Mouse (Mus musculus) embryonic facial prominence, embryonic 12.5 days (tissue): ENCODE results near the gene Epha8. TPM values are rescaled to one million over a fixed set of nuclear protein-coding genes. Genes with fewer than 3 reads are reported as not detected.

ENCODE experiments used
- ATAC-seq: fragments of 200-750 bp; cut with Nextera tagmentation; 2 replicates; pipeline ENCODE4 v1.8.0; 2017; ENCODE audit not compliant: insufficient number of reproducible peaks, insufficient read depth, low FRiP score, low TSS enrichment
- H3K27ac ChIP-seq: fragments of 300-500 bp; sonication (generic); 2 replicates; pipeline ENCODE4 v1.5.1; 2016; ENCODE audit warnings: mild to moderate bottlenecking
- H3K27me3 ChIP-seq: fragments of 300-500 bp; sonication (generic); 2 replicates; pipeline ENCODE4 v1.6.1; 2016; ENCODE audit warnings: mild to moderate bottlenecking, moderate library complexity
- H3K36me3 ChIP-seq: fragments of 300-500 bp; sonication (generic); 2 replicates; pipeline ENCODE4 v1.6.1; 2016; ENCODE audit warnings: mild to moderate bottlenecking
- H3K4me1 ChIP-seq: fragments of 300-500 bp; sonication (generic); 2 replicates; pipeline ENCODE4 v1.6.1; 2016
- H3K4me2 ChIP-seq: fragments of 300-500 bp; sonication (generic); replicated peaks from 2 replicates; pipeline ENCODE4 v1.6.1; 2016; ENCODE audit warnings: mild to moderate bottlenecking, moderate library complexity
- H3K4me3 ChIP-seq: fragments of 300-500 bp; sonication (generic); 2 replicates; pipeline ENCODE4 v1.5.1; 2016; ENCODE audit warnings: mild to moderate bottlenecking
- H3K9ac ChIP-seq: fragments of 300-500 bp; sonication (generic); 2 replicates; pipeline ENCODE4 v1.6.1; 2016; ENCODE audit warnings: mild to moderate bottlenecking, moderate library complexity
- H3K9me3 ChIP-seq: fragments of 300-500 bp; sonication (generic); 2 replicates; pipeline ENCODE4 v1.6.1; 2016; ENCODE audit warnings: mild to moderate bottlenecking, moderate library complexity
- WGBS: fragments of 180-500 bp; shearing (Covaris S2); methylation state at CpG from one replicate; pipeline ENCODE4 v1.1.7; 2016; 5-methylcytosine and 5-hydroxymethylcytosine counted together
- polyA plus RNA-seq: library from polyadenylated mRNA; unstranded; fragments of >200 nt; fragmentation: Nextera tagmentation; extraction: Ambion mirVana; gene quantifications from 2 replicates; pipeline ENCODE4 v1.2.1, GENCODE M21; 2016

Epha8 gene
- 1.4 and 1.6 TPM in 2 replicates for polyA plus RNA-seq

GRCm38 (mm10) chr4:136956751-136957446, at the start of gene Epha8:
Gene Epha8 (minus strand): TSS chr4:136956816.
- peak within 1 kb of the TSS; percentile 42 for H3K4me3 ChIP-seq
- no peak for ATAC-seq
- peak within 1 kb of the TSS; percentile 30; the same call in 1 of the 2 replicates for H3K9ac ChIP-seq
- H3K36me3 ChIP-seq = no peaks in the 10 kb centered on the region
- no peak within 1 kb of the TSS for H3K27ac ChIP-seq
- H3K4me2 ChIP-seq = peak within 1 kb of the TSS; percentile 86
- H3K27me3 ChIP-seq = peaks cover 78% of the 10 kb centered on the region
- 2% methylated on average over 66 of the region's 75 CpGs for WGBS
- H3K9me3 ChIP-seq = no peaks in the 10 kb centered on the region
- H3K4me1 ChIP-seq = peaks cover 24% of the 10 kb centered on the region

GRCm38 (mm10) chr4:137001825-137002224, 45.2 kb upstream of the Epha8 start:
- ATAC-seq = no peak
- WGBS = 87% methylated on average over 3 of the region's 3 CpGs
- Histone ChIP-seq H3K9me3 (no peaks in the 10 kb centered on the region), H3K27ac (no peak overlapping the region), H3K27me3 (no peaks in the 10 kb centered on the region), H3K36me3 (peaks cover 20% of the 10 kb centered on the region), H3K4me3 (no peak overlapping the region), H3K9ac (no peak overlapping the region), H3K4me2 (no peak overlapping the region), H3K4me1 (0 out of 2 replicates have a peak, but pooled peaks cover 3% of the 10 kb centered on the region)

- 89% methylated on average over 7 of the region's 7 CpGs for WGBS
- Histone ChIP-seq H3K36me3 (peaks cover 20% of the 10 kb centered on the region), H3K9ac (no peak overlapping the region), H3K4me2 (no peak overlapping the region), H3K4me3 (no peak overlapping the region), H3K4me1 (peaks cover 6% of the 10 kb centered on the region; the same call in 1 of the 2 replicates), H3K27me3 (no peaks in the 10 kb centered on the region), H3K27ac (no peak overlapping the region), H3K9me3 (no peaks in the 10 kb centered on the region)
- no peak for ATAC-seq
These were observed 44.4 kb upstream of the Epha8 start for GRCm38 (mm10) chr4:137001020-137001419.

GRCm38 (mm10) chr4:136998371-136998770, 41.8 kb upstream of the Epha8 start:
- no peaks in the 10 kb centered on the region for H3K27me3 ChIP-seq
- no peak overlapping the region for H3K9ac ChIP-seq
- ATAC-seq = no peak
- H3K36me3 ChIP-seq = peaks cover 41% of the 10 kb centered on the region
- 88% methylated on average over 7 of the region's 7 CpGs for WGBS
- H3K9me3 ChIP-seq = no peaks in the 10 kb centered on the region
- no peak overlapping the region for H3K27ac ChIP-seq
- H3K4me1 ChIP-seq = peaks cover 3% of the 10 kb centered on the region; the same call in 1 of the 2 replicates
- no peak overlapping the region for H3K4me3 ChIP-seq
- no peak overlapping the region for H3K4me2 ChIP-seq

GRCm38 (mm10) chr4:136997723-136998345, 41.2 kb upstream of the Epha8 start:
- H3K9ac ChIP-seq = no peak overlapping the region
- H3K4me1 ChIP-seq = peaks cover 3% of the 10 kb centered on the region; the same call in 1 of the 2 replicates
- no peak overlapping the region for H3K4me2 ChIP-seq
- H3K4me3 ChIP-seq = no peak overlapping the region
- no peaks in the 10 kb centered on the region for H3K9me3 ChIP-seq
- no peak overlapping the region for H3K27ac ChIP-seq
- H3K36me3 ChIP-seq = peaks cover 47% of the 10 kb centered on the region
- ATAC-seq = no peak
- no peaks in the 10 kb centered on the region for H3K27me3 ChIP-seq
- 89% methylated on average over 12 of the region's 12 CpGs for WGBS

- H3K36me3 ChIP-seq = peaks cover 50% of the 10 kb centered on the region
- no peak for ATAC-seq
- H3K9ac ChIP-seq = no peak overlapping the region
- no peak overlapping the region for H3K4me2 ChIP-seq
- no peak overlapping the region for H3K27ac ChIP-seq
- no peaks in the 10 kb centered on the region for H3K9me3 ChIP-seq
- H3K4me1 ChIP-seq = peaks cover 3% of the 10 kb centered on the region; the same call in 1 of the 2 replicates
- no peak overlapping the region for H3K4me3 ChIP-seq
- no peaks in the 10 kb centered on the region for H3K27me3 ChIP-seq
- 69% methylated on average over 7 of the region's 7 CpGs for WGBS
These were observed 40.3 kb upstream of the Epha8 start for GRCm38 (mm10) chr4:136996933-136997332.

- WGBS = 93% methylated on average over 14 of the region's 14 CpGs
These were observed 38.7 kb upstream of the Epha8 start for GRCm38 (mm10) chr4:136995361-136995760.

GRCm38 (mm10) chr4:136981993-136982695, 25.5 kb upstream of the Epha8 start:
- no peak overlapping the region for H3K4me3 ChIP-seq
- no peaks in the 10 kb centered on the region for H3K9me3 ChIP-seq
- H3K9ac ChIP-seq = no peak overlapping the region
- peaks cover 10% of the 10 kb centered on the region for H3K36me3 ChIP-seq
- H3K4me1 ChIP-seq = no peaks in the 10 kb centered on the region
- 0 out of 2 replicates have a peak, but pooled peaks have one; percentile 30 for ATAC-seq
- H3K4me2 ChIP-seq = no peak overlapping the region
- no peak overlapping the region for H3K27ac ChIP-seq
- peaks cover 9% of the 10 kb centered on the region for H3K27me3 ChIP-seq
- 51% methylated on average over 9 of the region's 9 CpGs for WGBS

More at GRCm38 (mm10) chr4:136995361-136995760, 38.7 kb upstream of the Epha8 start:
- Histone ChIP-seq H3K9me3 (no peaks in the 10 kb centered on the region), H3K27ac (no peak overlapping the region), H3K36me3 (peaks cover 53% of the 10 kb centered on the region), H3K9ac (no peak overlapping the region), H3K4me2 (no peak overlapping the region), H3K4me3 (no peak overlapping the region), H3K27me3 (no peaks in the 10 kb centered on the region), H3K4me1 (peaks cover 3% of the 10 kb centered on the region; the same call in 1 of the 2 replicates)
- no peak for ATAC-seq

GRCm38 (mm10) chr4:136981347-136981746, 24.7 kb upstream of the Epha8 start:
- 8% methylated on average over 12 of the region's 12 CpGs for WGBS
- H3K4me1 ChIP-seq = no peaks in the 10 kb centered on the region
- H3K36me3 ChIP-seq = peaks cover 3% of the 10 kb centered on the region; the same call in 1 of the 2 replicates
- no peak overlapping the region for H3K4me2 ChIP-seq
- H3K27me3 ChIP-seq = peaks cover 11% of the 10 kb centered on the region
- H3K9me3 ChIP-seq = no peaks in the 10 kb centered on the region
- no peak overlapping the region for H3K27ac ChIP-seq
- ATAC-seq = no peak
- no peak overlapping the region for H3K4me3 ChIP-seq
- H3K9ac ChIP-seq = no peak overlapping the region

- Histone ChIP-seq H3K4me2 (no peak overlapping the region), H3K27me3 (peaks cover 11% of the 10 kb centered on the region), H3K9ac (no peak overlapping the region), H3K4me3 (no peak overlapping the region), H3K4me1 (no peaks in the 10 kb centered on the region), H3K9me3 (no peaks in the 10 kb centered on the region), H3K36me3 (no peaks in the 10 kb centered on the region), H3K27ac (no peak overlapping the region)
- no peak for ATAC-seq
- WGBS = 58% methylated on average over 4 of the region's 4 CpGs
These were observed 24.3 kb upstream of the Epha8 start for GRCm38 (mm10) chr4:136980921-136981320.

- WGBS = 58% methylated on average over 8 of the region's 8 CpGs
- ATAC-seq = no peak
- Histone ChIP-seq H3K27ac (no peak overlapping the region), H3K4me2 (no peak overlapping the region), H3K9me3 (no peaks in the 10 kb centered on the region), H3K4me1 (no peaks in the 10 kb centered on the region), H3K36me3 (no peaks in the 10 kb centered on the region), H3K9ac (no peak overlapping the region), H3K4me3 (no peak overlapping the region), H3K27me3 (peaks cover 20% of the 10 kb centered on the region)
These were observed 20.6 kb upstream of the Epha8 start for GRCm38 (mm10) chr4:136977244-136977643.
